Comparison of ENCODE assay signal across 18 mouse cellular contexts in the genomic region with DNA sequence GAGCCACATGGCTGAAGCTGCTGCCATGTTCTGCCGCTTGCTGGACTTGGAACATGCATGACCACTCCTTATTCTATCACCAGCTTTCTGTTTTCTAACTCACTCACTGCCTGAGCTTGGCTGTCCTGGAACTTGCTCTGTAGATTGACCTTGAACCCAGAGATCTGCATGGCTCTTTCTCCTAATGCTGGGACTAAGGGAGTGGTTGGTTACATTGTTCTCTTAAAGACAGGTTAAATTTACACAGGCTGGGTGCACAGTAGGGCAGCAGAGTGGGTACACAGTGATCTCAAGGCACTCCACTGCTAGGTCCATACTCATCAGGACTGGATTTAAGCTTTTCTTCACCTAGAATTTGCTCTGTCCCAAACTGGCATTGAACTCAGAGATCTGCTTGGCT. TPM values are rescaled to one million over a fixed set of nuclear protein-coding genes. Genes with fewer than 3 reads are reported as not detected.
A peak's percentile ranks its signal among the peaks of the same experiment; 100 is the strongest.
DNase-seq lines count a peak whose midpoint lies in the region; ATAC-seq and TF ChIP-seq lines count a peak whose summit lies in the region.
"Had no signal": no experiment of that assay in that cellular context is flagged by ENCODE, and none has a peak within 500 bp of the region (broad histone marks: within the 10 kb centered on the region; RNA-seq: fewer than 3 reads in every experiment).

No protein-coding gene starts in this region.

- no peak for TF ChIP-seq EP300 in liver, postnatal 0 days (IDR thresholded peaks at IDR 0.05; ENCODE audit: low read depth)
- TF ChIP-seq EP300 in ES-Bruce4 (IDR thresholded peaks at IDR 0.05; ENCODE audit: insufficient read depth, low read depth, low read length), result no peak

- H3K4me1 ChIP-seq in liver, adult 2 months (ENCODE audit: control insufficient read depth, insufficient read depth, low read length), result peaks cover 17% of the 10 kb centered on the region; the same call in 1 of the 2 replicates
- H3K4me1 ChIP-seq in liver, postnatal 0 days (ENCODE audit: insufficient read depth), result peaks cover 30% of the 10 kb centered on the region
- no peaks in the 10 kb centered on the region for H3K4me1 ChIP-seq in ES-Bruce4 (ENCODE audit: control insufficient read depth, insufficient read depth, low read length)

- WGBS in liver, adult 2 months, result 26% methylated on average over 1 of the region's 1 CpGs
- WGBS in liver, postnatal 0 days (ENCODE audit: insufficient replicate concordance), result 90% methylated on average over 1 of the region's 1 CpGs

- DNase-seq in liver, adult 2 months (ENCODE audit: extremely low read depth, low read depth, low spot score), result peak; percentile 65
- no peak for DNase-seq in liver, postnatal 0 days
- DNase-seq in R1 (ENCODE audit: low read depth, low spot score), result peak; percentile 81
- no peak for DNase-seq in frontal cortex, postnatal 25 days (ENCODE audit: low spot score in 2 of 2)
- DNase-seq in lung, postnatal 36 days, result no peak
- DNase-seq: cerebellum, adult 18-20 months; cerebellum, postnatal 10 days; forebrain, postnatal 0 days; gastrocnemius, adult 2 months; gastrocnemius, postnatal 25 days; heart, postnatal 36 days had no signal

- H3K4me2 ChIP-seq in liver, postnatal 0 days (ENCODE audit: low read depth, low read length), result no peak overlapping the region
- H3K4me2 ChIP-seq: forebrain, embryonic 13.5 days; heart, embryonic 13.5 days; hindbrain, embryonic 15.5 days had no signal

- no peak for TF ChIP-seq CTCF in liver, adult 2 months (IDR thresholded peaks at IDR 0.05; ENCODE audit: low read depth, low read length)
- no peak for TF ChIP-seq CTCF in liver, postnatal 0 days (IDR thresholded peaks at IDR 0.05; ENCODE audit: low read depth)
- TF ChIP-seq CTCF in ES-Bruce4 (IDR thresholded peaks at IDR 0.05; ENCODE audit: low read depth, low read length), result no peak

- H3K27me3 ChIP-seq in liver, adult 2 months (ENCODE audit: control insufficient read depth, insufficient read depth, low read length), result no peaks in the 10 kb centered on the region
- H3K27me3 ChIP-seq in liver, postnatal 0 days (ENCODE audit: insufficient read depth, low read length), result no peaks in the 10 kb centered on the region
- no peaks in the 10 kb centered on the region for H3K27me3 ChIP-seq in ES-Bruce4 (ENCODE audit: control insufficient read depth, insufficient read depth, low read length, poor library complexity, severe bottlenecking)
- H3K27me3 ChIP-seq: forebrain, embryonic 13.5 days; heart, embryonic 13.5 days; hindbrain, embryonic 15.5 days had no signal

- peaks cover 14% of the 10 kb centered on the region for H3K36me3 ChIP-seq in liver, adult 2 months (ENCODE audit: control insufficient read depth, insufficient read depth, low read length)
- H3K36me3 ChIP-seq in liver, postnatal 0 days (replicated peaks; ENCODE audit: insufficient read depth, low read length), result peaks cover 38% of the 10 kb centered on the region
- H3K36me3 ChIP-seq in ES-Bruce4 (ENCODE audit: control insufficient read depth, insufficient read depth, low read length, poor library complexity, severe bottlenecking), result peaks cover 41% of the 10 kb centered on the region

- no peaks in the 10 kb centered on the region for H3K9me3 ChIP-seq in liver, postnatal 0 days (ENCODE audit: low read length)
- H3K9me3 ChIP-seq in ES-Bruce4 (replicated peaks; ENCODE audit: control insufficient read depth, insufficient read depth, low read length, poor library complexity, severe bottlenecking), result no peaks in the 10 kb centered on the region
- H3K9me3 ChIP-seq: embryonic facial prominence, embryonic 10.5 days; forebrain, embryonic 13.5 days; heart, embryonic 13.5 days; hindbrain, embryonic 15.5 days had no signal

- TF ChIP-seq POLR2A in liver, adult 2 months (IDR thresholded peaks at IDR 0.05; ENCODE audit: extremely low read depth, insufficient read depth, low read length), result no peak
- TF ChIP-seq POLR2A in ES-Bruce4 (IDR thresholded peaks at IDR 0.05; ENCODE audit: insufficient read depth, low read length), result no peak

- H3K79me2 ChIP-seq in liver, adult 2 months (ENCODE audit: control insufficient read depth, insufficient read depth, low read length), result peaks cover 17% of the 10 kb centered on the region; the same call in 1 of the 2 replicates

- no peak overlapping the region for H3K9ac ChIP-seq in liver, adult 2 months (ENCODE audit: low read depth, low read length)
- no peak overlapping the region for H3K9ac ChIP-seq in liver, postnatal 0 days (replicated peaks)
- no peak overlapping the region for H3K9ac ChIP-seq in ES-Bruce4 (ENCODE audit: low read depth, poor library complexity, severe bottlenecking)
- H3K9ac ChIP-seq: forebrain, embryonic 13.5 days; forebrain, postnatal 0 days; heart, embryonic 13.5 days; hindbrain, embryonic 15.5 days had no signal

- H3K27ac ChIP-seq in liver, adult 2 months (replicated peaks; ENCODE audit: insufficient read depth, low read depth, low read length), result no peak overlapping the region; the same call in 1 of the 2 replicates
- no peak overlapping the region for H3K27ac ChIP-seq in liver, postnatal 0 days (ENCODE audit: low read depth)
- H3K27ac ChIP-seq in ES-Bruce4 (ENCODE audit: insufficient read depth, low read length), result peak overlapping the region; percentile 51
- H3K27ac ChIP-seq: embryonic facial prominence, embryonic 10.5 days; forebrain, embryonic 13.5 days; gastrocnemius, adult 2 months; heart, embryonic 13.5 days; hindbrain, embryonic 15.5 days had no signal

- no peak for ATAC-seq in liver, postnatal 0 days
- ATAC-seq: forebrain, embryonic 13.5 days; forebrain, postnatal 0 days; intestine, embryonic 16.5 days had no signal

- H3K4me3 ChIP-seq in liver, adult 2 months (ENCODE audit: insufficient read depth, low read depth, low read length), result no peak overlapping the region
- no peak overlapping the region for H3K4me3 ChIP-seq in liver, postnatal 0 days (ENCODE audit: low read depth, low read length)
- H3K4me3 ChIP-seq in ES-Bruce4 (ENCODE audit: low read depth, low read length), result no peak overlapping the region
- H3K4me3 ChIP-seq: embryonic facial prominence, embryonic 10.5 days; forebrain, embryonic 13.5 days; gastrocnemius, adult 2 months; heart, embryonic 13.5 days; hindbrain, embryonic 15.5 days had no signal

RNA-seq across cellular contexts. Expression of a gene that starts 4.7 kb away (rescaled TPM):
- 17.2 and 18.5 TPM in 2 replicates for total RNA-seq in liver, adult 2 months (2014; rRNA removed)
- 10.7 and 15.3 TPM in 2 replicates for polyA plus RNA-seq in liver, adult 2 months (2012; rRNA removed)
- polyA plus RNA-seq in liver, postnatal 0 days (2015; fragmentation: Nextera tagmentation; extraction: Ambion mirVana), result 23.0 and 25.7 TPM in 2 replicates
- 90.6 and 99.8 TPM in 2 replicates for polyA plus RNA-seq in ES-Bruce4 (2011; ENCODE audit: insufficient read depth, insufficient read length, low read depth, missing spikeins)

RNA-seq across cellular contexts. Expression of a gene that starts 4.8 kb away (rescaled TPM):
- 13.4 TPM in 2 replicates for total RNA-seq in liver, adult 2 months (2014; rRNA removed)
- 7.3 and 10.0 TPM in 2 replicates for polyA plus RNA-seq in liver, adult 2 months (2012; rRNA removed)
- polyA plus RNA-seq in liver, postnatal 0 days (2015; fragmentation: Nextera tagmentation; extraction: Ambion mirVana), result 3.5 and 3.6 TPM in 2 replicates
- 80.0 and 83.5 TPM in 2 replicates for polyA plus RNA-seq in ES-Bruce4 (2011; ENCODE audit: insufficient read depth, insufficient read length, low read depth, missing spikeins)

RNA-seq across cellular contexts. Expression of a gene that starts 57.5 kb away (rescaled TPM):
- 0.54 and 0.83 TPM in 2 replicates for total RNA-seq in liver, adult 2 months (2014; rRNA removed)
- polyA plus RNA-seq in liver, adult 2 months (2012; rRNA removed), result 0.17 and 0.87 TPM in 2 replicates
- 0.32 and 0.52 TPM in 2 replicates for polyA plus RNA-seq in liver, postnatal 0 days (2015; fragmentation: Nextera tagmentation; extraction: Ambion mirVana)
- polyA plus RNA-seq in ES-Bruce4 (2011; ENCODE audit: insufficient read depth, insufficient read length, low read depth, missing spikeins), result 2.7 and 3.3 TPM in 2 replicates
- total RNA-seq: granulocyte monocyte progenitor cell, adult 5-6 weeks had no signal

Comparison
In these comparisons a context has a peak if more than half of its experiments do, and no peak if none do; other contexts are left out.
1. DNase-seq: peak in liver, adult 2 months (single experiment) and R1 (single experiment); none in liver, postnatal 0 days (single experiment), frontal cortex, postnatal 25 days (0 of 2) and lung, postnatal 36 days (single experiment).